Mouse (Mus musculus) MEL (cell line): ENCODE measurements around the gene Dmpk.

ENCODE experiments used
- CTCF ChIP-seq, 3 experiments: IDR thresholded peaks in 2 of 3; conservative IDR thresholded peaks in 1 of 3; 2 replicates each; pipeline ENCODE4 v1.5.1; 2011 to 2012; ENCODE audit warnings: low read length in 3 of 3, low read depth in 2 of 3, mild to moderate bottlenecking in 2 of 3, improper control_type of control experiment in 1 of 3, inconsistent platforms in 1 of 3, mixed read lengths in 1 of 3, moderate library complexity in 1 of 3; ENCODE audit not compliant: control insufficient read depth in 1 of 3, insufficient read depth in 1 of 3, poor library complexity in 1 of 3, severe bottlenecking in 1 of 3
- EP300 ChIP-seq, 2 experiments: IDR thresholded peaks; 2 replicates each; pipeline ENCODE4 v1.6.1; 2011; ENCODE audit warnings: improper control_type of control experiment in 2 of 2, low read length in 2 of 2, low read depth in 1 of 2, mild to moderate bottlenecking in 1 of 2

GRCm38 (mm10) chr7:19054047-19054776 is 29.4 kb upstream of the Dmpk start, which contains the start of gene Rsph6a:
- TF ChIP-seq EP300 (IDR thresholded peaks at IDR 0.05; ENCODE audit: low read depth in 1 of 2, low read length in 2 of 2) (no peak), CTCF (IDR thresholded peaks at IDR 0.05 in 2 of 3, conservative IDR thresholded peaks at IDR 0.05 in 1 of 3; ENCODE audit: control insufficient read depth in 1 of 3, insufficient read depth in 1 of 3, low read depth in 2 of 3, low read length in 3 of 3, poor library complexity in 1 of 3, severe bottlenecking in 1 of 3) (peak; percentile 36 to 70 (median 46); a peak in 5 of 6 replicates)
